Mouse (Mus musculus) intestine, embryonic 16.5 days (tissue): Measurements from ENCODE around the gene Cenpj. TPM values are rescaled to one million over a fixed set of nuclear protein-coding genes. Genes with fewer than 3 reads are reported as not detected.

Experiments
- ATAC-seq: fragments of 200-750 bp; cut with Nextera tagmentation; 2 replicates; pipeline ENCODE4 v1.8.0; 2017; ENCODE audit warnings: moderate TSS enrichment, moderate library complexity
- H3K27ac ChIP-seq: fragments of 300-500 bp; sonication (generic); 2 replicates; pipeline ENCODE4 v1.5.1; 2014; ENCODE audit warnings: mild to moderate bottlenecking, low read length
- H3K27me3 ChIP-seq: fragments of 300-500 bp; sonication (generic); replicated peaks from 2 replicates; pipeline ENCODE4 v1.6.1; 2014; ENCODE audit warnings: low read length, control low read depth, mixed read lengths; ENCODE audit not compliant: control insufficient read depth, insufficient read depth
- H3K36me3 ChIP-seq: fragments of 300-500 bp; sonication (generic); 2 replicates; pipeline ENCODE4 v1.6.1; 2014; ENCODE audit warnings: low read length, control low read depth; ENCODE audit not compliant: control insufficient read depth, insufficient read depth
- H3K4me1 ChIP-seq: fragments of 300-500 bp; sonication (generic); 2 replicates; pipeline ENCODE4 v1.6.1; 2014; ENCODE audit warnings: low read length, control low read depth, mixed read lengths; ENCODE audit not compliant: control insufficient read depth, insufficient read depth
- H3K4me2 ChIP-seq: fragments of 300-500 bp; sonication (generic); 2 replicates; pipeline ENCODE4 v1.6.1; 2014; ENCODE audit warnings: low read depth, low read length, control low read depth
- H3K4me3 ChIP-seq: fragments of 300-500 bp; sonication (generic); 2 replicates; pipeline ENCODE4 v1.5.1; 2014; ENCODE audit warnings: mild to moderate bottlenecking, low read length
- H3K9ac ChIP-seq: fragments of 300-500 bp; sonication (generic); 2 replicates; pipeline ENCODE4 v1.6.1; 2014; ENCODE audit warnings: low read depth, low read length
- H3K9me3 ChIP-seq: fragments of 300-500 bp; sonication (generic); 2 replicates; pipeline ENCODE4 v1.6.1; 2016; ENCODE audit warnings: low read length, control low read depth; ENCODE audit not compliant: control insufficient read depth
- WGBS: fragments of 180-500 bp; shearing (Covaris S2); extraction: QIAGEN DNeasy Blood & Tissue Kit; methylation state at CpG from one replicate; pipeline ENCODE4 v1.1.7; 2014; 5-methylcytosine and 5-hydroxymethylcytosine counted together
- polyA plus RNA-seq: library from polyadenylated mRNA; unstranded; fragments of >200 nt; fragmentation: Nextera tagmentation; extraction: Ambion mirVana; gene quantifications from 2 replicates; pipeline ENCODE4 v1.2.1, GENCODE M21; 2015

Cenpj gene
- polyA plus RNA-seq, 1 experiment from 2014 or later, result 6.0 TPM

DNA sequence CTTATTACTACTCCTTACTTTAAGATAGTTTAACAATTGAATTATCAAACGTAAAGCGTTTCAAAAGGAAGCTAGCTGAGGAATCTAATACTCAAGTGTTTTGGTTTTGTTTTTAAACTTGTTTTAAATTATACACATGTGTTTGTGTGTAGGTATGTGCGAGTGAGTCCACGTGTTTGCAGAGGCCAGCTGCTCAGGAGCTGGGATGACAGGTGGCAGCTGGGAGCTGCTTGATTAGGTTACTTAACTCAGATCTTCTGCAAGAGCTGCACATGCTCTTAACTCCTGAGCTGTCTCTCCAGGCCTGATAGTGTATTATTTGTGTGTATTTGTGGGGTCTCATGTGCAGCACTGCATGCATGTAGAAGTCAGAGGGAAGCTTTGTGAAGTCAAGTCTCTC lies 72.8 kb downstream of the Cenpj start:
- Histone ChIP-seq H3K9me3 (no peaks in the 10 kb centered on the region), H3K4me2 (no peak overlapping the region), H3K27me3 (no peaks in the 10 kb centered on the region), H3K27ac (no peak overlapping the region), H3K36me3 (no peaks in the 10 kb centered on the region), H3K4me1 (no peaks in the 10 kb centered on the region), H3K9ac (no peak overlapping the region), H3K4me3 (no peak overlapping the region)
- ATAC-seq, result no peak
- 55% methylated on average over 4 of the region's 4 CpGs for WGBS

DNA sequence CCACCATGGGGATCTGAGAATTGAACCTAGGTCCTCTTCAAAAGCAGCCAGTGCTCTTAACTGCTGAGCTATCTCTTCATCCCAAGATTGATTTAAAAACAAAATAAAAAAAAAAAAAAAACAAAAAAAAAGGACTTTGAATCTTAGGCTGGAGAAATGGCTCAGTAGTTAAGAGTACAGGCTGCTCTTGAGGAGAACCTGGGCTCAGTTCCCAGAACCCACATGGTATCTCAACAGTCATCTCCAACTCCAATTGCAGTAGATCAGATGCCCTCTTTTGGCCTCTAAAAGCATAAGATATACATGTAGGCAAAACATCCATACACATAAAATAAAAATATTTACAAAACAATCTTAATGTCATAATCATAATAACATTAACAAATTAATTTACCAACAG lies 85.4 kb downstream of the Cenpj start:
- no peak overlapping the region for H3K9ac ChIP-seq
- H3K4me3 ChIP-seq, result no peak overlapping the region
- H3K4me1 ChIP-seq, result no peaks in the 10 kb centered on the region
- no peak overlapping the region for H3K27ac ChIP-seq
- no peak overlapping the region for H3K4me2 ChIP-seq
- ATAC-seq, result no peak
- H3K36me3 ChIP-seq, result no peaks in the 10 kb centered on the region
- no peaks in the 10 kb centered on the region for H3K9me3 ChIP-seq
- H3K27me3 ChIP-seq, result no peaks in the 10 kb centered on the region

Other genes starting within 250 kb of the Cenpj start
- 0.44 and 1.5 TPM in 2 replicates for gene Atp12a, start 210.4 kb downstream of the Cenpj start, polyA plus RNA-seq
- 0.79 and 0.98 TPM in 2 replicates for gene Rnf17, start 172.8 kb downstream of the Cenpj start, polyA plus RNA-seq
- gene Parp4, start 194 bp upstream of the Cenpj start, polyA plus RNA-seq, result 4.1 and 5.1 TPM in 2 replicates
- 18.7 and 23.2 TPM in 2 replicates for gene Mphosph8, start 92.8 kb upstream of the Cenpj start, polyA plus RNA-seq
- 17.3 and 17.5 TPM in 2 replicates for gene Pspc1, start 202.9 kb upstream of the Cenpj start, polyA plus RNA-seq
- 16.7 TPM in 2 replicates for gene Zmym5, start 236.3 kb upstream of the Cenpj start, polyA plus RNA-seq